Mouse (Mus musculus): Measurements from ENCODE around the gene Nphs1. TPM values are rescaled to one million over a fixed set of nuclear protein-coding genes. Genes with fewer than 3 reads are reported as not detected.
"Not testable (repeated sequence)": the region's sequence is repeated elsewhere in the genome, so short reads cannot be mapped to it uniquely, and the experiment has no call there.

Nphs1 gene
- polyA plus RNA-seq, 1 experiment from 2014 or later: not detected

GRCm38 (mm10) chr7:30490251-30490956, 32.3 kb downstream of the Nphs1 start:
- no peak for ATAC-seq (ENCODE audit: insufficient number of reproducible peaks, insufficient read depth, low FRiP score, low read depth)

GRCm38 (mm10) chr7:30490957-30491307, 32.8 kb downstream of the Nphs1 start:
- Histone ChIP-seq H3K27me3 (ENCODE audit: control insufficient read depth, insufficient read depth, low read length) (no peaks in the 10 kb centered on the region), H3K27ac (ENCODE audit: low read length) (no peak overlapping the region), H3K36me3 (ENCODE audit: control insufficient read depth, insufficient read depth, low read length) (no peaks in the 10 kb centered on the region), H3K4me1 (ENCODE audit: control insufficient read depth, insufficient read depth, low read length) (no peaks in the 10 kb centered on the region), H3K9me3 (ENCODE audit: control insufficient read depth, low read depth, low read length) (no peaks in the 10 kb centered on the region), H3K4me2 (replicated peaks; ENCODE audit: low read depth, low read length) (no peak overlapping the region), H3K4me3 (ENCODE audit: low read depth, low read length) (no peak overlapping the region), H3K9ac (replicated peaks; ENCODE audit: low read depth, low read length) (no peak overlapping the region)
- ATAC-seq (ENCODE audit: insufficient number of reproducible peaks, insufficient read depth, low FRiP score, low read depth): no peak
- WGBS: 14% methylated on average over 6 of the region's 6 CpGs

More at GRCm38 (mm10) chr7:30490251-30490956, 32.3 kb downstream of the Nphs1 start:
- H3K4me1 ChIP-seq (ENCODE audit: control insufficient read depth, insufficient read depth, low read length): no peaks in the 10 kb centered on the region
- H3K9ac ChIP-seq (replicated peaks; ENCODE audit: low read depth, low read length): no peak overlapping the region
- H3K27me3 ChIP-seq (ENCODE audit: control insufficient read depth, insufficient read depth, low read length): no peaks in the 10 kb centered on the region
- no peak overlapping the region for H3K4me3 ChIP-seq (ENCODE audit: low read depth, low read length)
- WGBS: 27% methylated on average over 16 of the region's 16 CpGs
- H3K9me3 ChIP-seq (ENCODE audit: control insufficient read depth, low read depth, low read length): no peaks in the 10 kb centered on the region
- no peak overlapping the region for H3K4me2 ChIP-seq (replicated peaks; ENCODE audit: low read depth, low read length)
- no peaks in the 10 kb centered on the region for H3K36me3 ChIP-seq (ENCODE audit: control insufficient read depth, insufficient read depth, low read length)
- no peak overlapping the region for H3K27ac ChIP-seq (ENCODE audit: low read length)

GRCm38 (mm10) chr7:30492765-30493164, 34.6 kb downstream of the Nphs1 start:
- Histone ChIP-seq H3K4me3 (ENCODE audit: low read depth, low read length) (no peak overlapping the region), H3K9ac (replicated peaks; ENCODE audit: low read depth, low read length) (no peak overlapping the region), H3K36me3 (ENCODE audit: control insufficient read depth, insufficient read depth, low read length) (no peaks in the 10 kb centered on the region), H3K4me2 (replicated peaks; ENCODE audit: low read depth, low read length) (no peak overlapping the region), H3K4me1 (ENCODE audit: control insufficient read depth, insufficient read depth, low read length) (no peaks in the 10 kb centered on the region), H3K27ac (ENCODE audit: low read length) (no peak overlapping the region), H3K9me3 (ENCODE audit: control insufficient read depth, low read depth, low read length) (no peaks in the 10 kb centered on the region), H3K27me3 (ENCODE audit: control insufficient read depth, insufficient read depth, low read length) (no peaks in the 10 kb centered on the region)
- no peak for ATAC-seq (ENCODE audit: insufficient number of reproducible peaks, insufficient read depth, low FRiP score, low read depth)
- 18% methylated on average over 4 of the region's 4 CpGs for WGBS

- no peak within 1 kb of the TSS for H3K4me2 ChIP-seq (replicated peaks; ENCODE audit: low read depth, low read length)
- H3K4me1 ChIP-seq (ENCODE audit: control insufficient read depth, insufficient read depth, low read length): no peaks in the 10 kb centered on the region
- no peak within 1 kb of the TSS for H3K27ac ChIP-seq (ENCODE audit: low read length)
- no peak within 1 kb of the TSS for H3K9ac ChIP-seq (replicated peaks; ENCODE audit: low read depth, low read length)
- ATAC-seq (ENCODE audit: insufficient number of reproducible peaks, insufficient read depth, low FRiP score, low read depth): peak; percentile 53; the same call in 1 of the 2 replicates
- no peak within 1 kb of the TSS for H3K4me3 ChIP-seq (ENCODE audit: low read depth, low read length)
- no peaks in the 10 kb centered on the region for H3K27me3 ChIP-seq (ENCODE audit: control insufficient read depth, insufficient read depth, low read length)
- 44% methylated on average over 11 of the region's 11 CpGs for WGBS
- H3K36me3 ChIP-seq (ENCODE audit: control insufficient read depth, insufficient read depth, low read length): no peaks in the 10 kb centered on the region
- H3K9me3 ChIP-seq (ENCODE audit: control insufficient read depth, low read depth, low read length): no peaks in the 10 kb centered on the region
These were observed 35.4 kb downstream of the Nphs1 start, which contains the start of gene Prodh2 for GRCm38 (mm10) chr7:30493401-30493931. Prodh2 (plus strand) TSS chr7:30493622.

- WGBS: 47% methylated on average over 5 of the region's 5 CpGs
- not testable (repeated sequence) for H3K4me2 ChIP-seq (replicated peaks; ENCODE audit: low read depth, low read length); ATAC-seq (ENCODE audit: insufficient number of reproducible peaks, insufficient read depth, low FRiP score, low read depth)
These were observed 37.5 kb downstream of the Nphs1 start for GRCm38 (mm10) chr7:30495506-30496042.

GRCm38 (mm10) chr7:30501159-30501558, 43.0 kb downstream of the Nphs1 start:
- H3K27ac ChIP-seq (ENCODE audit: low read length); H3K36me3 ChIP-seq (ENCODE audit: control insufficient read depth, insufficient read depth, low read length); H3K9ac ChIP-seq (replicated peaks; ENCODE audit: low read depth, low read length); H3K9me3 ChIP-seq (ENCODE audit: control insufficient read depth, low read depth, low read length); H3K4me1 ChIP-seq (ENCODE audit: control insufficient read depth, insufficient read depth, low read length); H3K4me3 ChIP-seq (ENCODE audit: low read depth, low read length); H3K27me3 ChIP-seq (ENCODE audit: control insufficient read depth, insufficient read depth, low read length); H3K4me2 ChIP-seq (replicated peaks; ENCODE audit: low read depth, low read length); ATAC-seq (ENCODE audit: insufficient number of reproducible peaks, insufficient read depth, low FRiP score, low read depth): not testable (repeated sequence)
- WGBS: 82% methylated on average over 5 of the region's 5 CpGs

More at GRCm38 (mm10) chr7:30495506-30496042, 37.5 kb downstream of the Nphs1 start:
- H3K27ac ChIP-seq (ENCODE audit: low read length); H3K36me3 ChIP-seq (ENCODE audit: control insufficient read depth, insufficient read depth, low read length); H3K9me3 ChIP-seq (ENCODE audit: control insufficient read depth, low read depth, low read length); H3K4me3 ChIP-seq (ENCODE audit: low read depth, low read length); H3K27me3 ChIP-seq (ENCODE audit: control insufficient read depth, insufficient read depth, low read length); H3K9ac ChIP-seq (replicated peaks; ENCODE audit: low read depth, low read length); H3K4me1 ChIP-seq (ENCODE audit: control insufficient read depth, insufficient read depth, low read length): not testable (repeated sequence)

- no peaks in the 10 kb centered on the region for H3K4me1 ChIP-seq (ENCODE audit: control insufficient read depth, insufficient read depth, low read length)
- 75% methylated on average over 4 of the region's 4 CpGs for WGBS
- no peak for ATAC-seq (ENCODE audit: insufficient number of reproducible peaks, insufficient read depth, low FRiP score, low read depth)
These were observed 49.9 kb downstream of the Nphs1 start for GRCm38 (mm10) chr7:30508061-30508460.

GRCm38 (mm10) chr7:30515003-30515760, 57.1 kb downstream of the Nphs1 start:
- Histone ChIP-seq H3K9me3 (ENCODE audit: control insufficient read depth, low read depth, low read length) (no peaks in the 10 kb centered on the region), H3K4me2 (replicated peaks; ENCODE audit: low read depth, low read length) (no peak overlapping the region), H3K36me3 (ENCODE audit: control insufficient read depth, insufficient read depth, low read length) (no peaks in the 10 kb centered on the region), H3K27ac (ENCODE audit: low read length) (no peak overlapping the region), H3K27me3 (ENCODE audit: control insufficient read depth, insufficient read depth, low read length) (no peaks in the 10 kb centered on the region), H3K9ac (replicated peaks; ENCODE audit: low read depth, low read length) (no peak overlapping the region), H3K4me1 (ENCODE audit: control insufficient read depth, insufficient read depth, low read length) (no peaks in the 10 kb centered on the region), H3K4me3 (ENCODE audit: low read depth, low read length) (no peak overlapping the region)
- ATAC-seq (ENCODE audit: insufficient number of reproducible peaks, insufficient read depth, low FRiP score, low read depth): no peak
- WGBS: 55% methylated on average over 24 of the region's 24 CpGs

More at GRCm38 (mm10) chr7:30508061-30508460, 49.9 kb downstream of the Nphs1 start:
- Histone ChIP-seq H3K27ac (ENCODE audit: low read length) (no peak overlapping the region), H3K36me3 (ENCODE audit: control insufficient read depth, insufficient read depth, low read length) (no peaks in the 10 kb centered on the region), H3K4me2 (replicated peaks; ENCODE audit: low read depth, low read length) (no peak overlapping the region), H3K9me3 (ENCODE audit: control insufficient read depth, low read depth, low read length) (no peaks in the 10 kb centered on the region), H3K4me3 (ENCODE audit: low read depth, low read length) (no peak overlapping the region), H3K9ac (replicated peaks; ENCODE audit: low read depth, low read length) (no peak overlapping the region), H3K27me3 (ENCODE audit: control insufficient read depth, insufficient read depth, low read length) (no peaks in the 10 kb centered on the region)

Measured in stomach, embryonic 14.5 days (tissue).